Mouse (Mus musculus): ENCODE results near the gene Tnfrsf9. TPM values are rescaled to one million over a fixed set of nuclear protein-coding genes. Genes with fewer than 3 reads are reported as not detected.

The Tnfrsf9 gene
- polyA plus RNA-seq, 1 experiment from 2014 or later, result 0.36 TPM

GRCm38 (mm10) chr4:150917336-150918027, 3.1 kb downstream of the Tnfrsf9 start:
- no peak overlapping the region for H3K9ac ChIP-seq (ENCODE audit: low read depth, low read length)
- H3K4me3 ChIP-seq (ENCODE audit: low read length), result no peak overlapping the region
- 66% methylated on average over 8 of the region's 8 CpGs for WGBS
- H3K27ac ChIP-seq (ENCODE audit: low read depth, low read length), result no peak overlapping the region
- no peak overlapping the region for H3K4me2 ChIP-seq (ENCODE audit: low read length)
- no peak for ATAC-seq
- no peaks in the 10 kb centered on the region for H3K9me3 ChIP-seq (ENCODE audit: control insufficient read depth, low read length)
- H3K4me1 ChIP-seq (ENCODE audit: control insufficient read depth, insufficient read depth, low read depth, low read length), result peaks cover 14% of the 10 kb centered on the region
- H3K27me3 ChIP-seq (replicated peaks; ENCODE audit: control insufficient read depth, insufficient read depth, low read length), result no peaks in the 10 kb centered on the region
- no peaks in the 10 kb centered on the region for H3K36me3 ChIP-seq (ENCODE audit: control insufficient read depth, insufficient read depth, low read length)

GRCm38 (mm10) chr4:150921206-150921605, 6.8 kb downstream of the Tnfrsf9 start:
- no peak overlapping the region for H3K4me2 ChIP-seq (ENCODE audit: low read length)
- WGBS, result 85% methylated on average over 8 of the region's 8 CpGs
- H3K4me3 ChIP-seq (ENCODE audit: low read length), result no peak overlapping the region
- no peaks in the 10 kb centered on the region for H3K36me3 ChIP-seq (ENCODE audit: control insufficient read depth, insufficient read depth, low read length)
- H3K9ac ChIP-seq (ENCODE audit: low read depth, low read length), result no peak overlapping the region
- H3K27me3 ChIP-seq (replicated peaks; ENCODE audit: control insufficient read depth, insufficient read depth, low read length), result no peaks in the 10 kb centered on the region
- H3K27ac ChIP-seq (ENCODE audit: low read depth, low read length), result no peak overlapping the region
- H3K9me3 ChIP-seq (ENCODE audit: control insufficient read depth, low read length), result no peaks in the 10 kb centered on the region
- no peak for ATAC-seq
- H3K4me1 ChIP-seq (ENCODE audit: control insufficient read depth, insufficient read depth, low read depth, low read length), result no peaks in the 10 kb centered on the region

GRCm38 (mm10) chr4:150924308-150924707, 9.9 kb downstream of the Tnfrsf9 start:
- Histone ChIP-seq H3K36me3 (ENCODE audit: control insufficient read depth, insufficient read depth, low read length) (no peaks in the 10 kb centered on the region), H3K4me1 (ENCODE audit: control insufficient read depth, insufficient read depth, low read depth, low read length) (no peaks in the 10 kb centered on the region), H3K4me3 (ENCODE audit: low read length) (no peak overlapping the region), H3K27me3 (replicated peaks; ENCODE audit: control insufficient read depth, insufficient read depth, low read length) (no peaks in the 10 kb centered on the region), H3K9ac (ENCODE audit: low read depth, low read length) (no peak overlapping the region), H3K27ac (ENCODE audit: low read depth, low read length) (no peak overlapping the region), H3K4me2 (ENCODE audit: low read length) (no peak overlapping the region), H3K9me3 (ENCODE audit: control insufficient read depth, low read length) (no peaks in the 10 kb centered on the region)
- no peak for ATAC-seq
- WGBS, result 85% methylated on average over 13 of the region's 13 CpGs

- Histone ChIP-seq H3K27me3 (replicated peaks; ENCODE audit: control insufficient read depth, insufficient read depth, low read length) (no peaks in the 10 kb centered on the region), H3K36me3 (ENCODE audit: control insufficient read depth, insufficient read depth, low read length) (no peaks in the 10 kb centered on the region), H3K4me1 (ENCODE audit: control insufficient read depth, insufficient read depth, low read depth, low read length) (no peaks in the 10 kb centered on the region), H3K4me2 (ENCODE audit: low read length) (no peak overlapping the region), H3K27ac (ENCODE audit: low read depth, low read length) (no peak overlapping the region), H3K9me3 (ENCODE audit: control insufficient read depth, low read length) (no peaks in the 10 kb centered on the region), H3K9ac (ENCODE audit: low read depth, low read length) (no peak overlapping the region), H3K4me3 (ENCODE audit: low read length) (no peak overlapping the region)
- 90% methylated on average over 6 of the region's 6 CpGs for WGBS
- no peak for ATAC-seq
These were observed 10.6 kb downstream of the Tnfrsf9 start for GRCm38 (mm10) chr4:150924936-150925335.

- H3K4me2 ChIP-seq (ENCODE audit: low read length), result no peak overlapping the region
- no peaks in the 10 kb centered on the region for H3K4me1 ChIP-seq (ENCODE audit: control insufficient read depth, insufficient read depth, low read depth, low read length)
- 51% methylated on average over 5 of the region's 5 CpGs for WGBS
- no peak for ATAC-seq
- H3K27ac ChIP-seq (ENCODE audit: low read depth, low read length), result no peak overlapping the region
- H3K4me3 ChIP-seq (ENCODE audit: low read length), result no peak overlapping the region
- H3K36me3 ChIP-seq (ENCODE audit: control insufficient read depth, insufficient read depth, low read length), result no peaks in the 10 kb centered on the region
- H3K27me3 ChIP-seq (replicated peaks; ENCODE audit: control insufficient read depth, insufficient read depth, low read length), result no peaks in the 10 kb centered on the region
- no peaks in the 10 kb centered on the region for H3K9me3 ChIP-seq (ENCODE audit: control insufficient read depth, low read length)
- H3K9ac ChIP-seq (ENCODE audit: low read depth, low read length), result no peak overlapping the region
These were observed 11.6 kb downstream of the Tnfrsf9 start for GRCm38 (mm10) chr4:150925923-150926322.

GRCm38 (mm10) chr4:150926924-150927705, 12.8 kb downstream of the Tnfrsf9 start:
- no peak overlapping the region for H3K9ac ChIP-seq (ENCODE audit: low read depth, low read length)
- H3K4me3 ChIP-seq (ENCODE audit: low read length), result no peak overlapping the region
- ATAC-seq, result no peak
- no peak overlapping the region for H3K4me2 ChIP-seq (ENCODE audit: low read length)
- no peaks in the 10 kb centered on the region for H3K27me3 ChIP-seq (replicated peaks; ENCODE audit: control insufficient read depth, insufficient read depth, low read length)
- H3K9me3 ChIP-seq (ENCODE audit: control insufficient read depth, low read length), result no peaks in the 10 kb centered on the region
- H3K27ac ChIP-seq (ENCODE audit: low read depth, low read length), result no peak overlapping the region
- 49% methylated on average over 13 of the region's 14 CpGs for WGBS
- H3K36me3 ChIP-seq (ENCODE audit: control insufficient read depth, insufficient read depth, low read length), result no peaks in the 10 kb centered on the region
- H3K4me1 ChIP-seq (ENCODE audit: control insufficient read depth, insufficient read depth, low read depth, low read length), result no peaks in the 10 kb centered on the region

- Histone ChIP-seq H3K4me1 (ENCODE audit: control insufficient read depth, insufficient read depth, low read depth, low read length) (no peaks in the 10 kb centered on the region), H3K27me3 (replicated peaks; ENCODE audit: control insufficient read depth, insufficient read depth, low read length) (no peaks in the 10 kb centered on the region), H3K4me2 (ENCODE audit: low read length) (no peak overlapping the region), H3K4me3 (ENCODE audit: low read length) (no peak overlapping the region), H3K27ac (ENCODE audit: low read depth, low read length) (no peak overlapping the region), H3K36me3 (ENCODE audit: control insufficient read depth, insufficient read depth, low read length) (no peaks in the 10 kb centered on the region), H3K9me3 (ENCODE audit: control insufficient read depth, low read length) (no peaks in the 10 kb centered on the region), H3K9ac (ENCODE audit: low read depth, low read length) (no peak overlapping the region)
- WGBS, result 63% methylated on average over 10 of the region's 10 CpGs
- ATAC-seq, result no peak
These were observed 13.4 kb downstream of the Tnfrsf9 start for GRCm38 (mm10) chr4:150927789-150928188.

GRCm38 (mm10) chr4:150933503-150933902, 19.1 kb downstream of the Tnfrsf9 start:
- Histone ChIP-seq H3K9me3 (ENCODE audit: control insufficient read depth, low read length) (no peaks in the 10 kb centered on the region), H3K27me3 (replicated peaks; ENCODE audit: control insufficient read depth, insufficient read depth, low read length) (no peaks in the 10 kb centered on the region), H3K9ac (ENCODE audit: low read depth, low read length) (no peak overlapping the region), H3K4me2 (ENCODE audit: low read length) (no peak overlapping the region), H3K4me1 (ENCODE audit: control insufficient read depth, insufficient read depth, low read depth, low read length) (no peaks in the 10 kb centered on the region), H3K4me3 (ENCODE audit: low read length) (no peak overlapping the region), H3K36me3 (ENCODE audit: control insufficient read depth, insufficient read depth, low read length) (no peaks in the 10 kb centered on the region), H3K27ac (ENCODE audit: low read depth, low read length) (no peak overlapping the region)
- no peak for ATAC-seq
- 88% methylated on average over 1 of the region's 1 CpGs for WGBS

- H3K9me3 ChIP-seq (ENCODE audit: control insufficient read depth, low read length), result no peaks in the 10 kb centered on the region
- no peak overlapping the region for H3K4me3 ChIP-seq (ENCODE audit: low read length)
- peak overlapping the region; percentile 36 for H3K4me2 ChIP-seq (ENCODE audit: low read length)
- 88% methylated on average over 16 of the region's 16 CpGs for WGBS
- no peak overlapping the region; the same call in 1 of the 2 replicates for H3K9ac ChIP-seq (ENCODE audit: low read depth, low read length)
- no peaks in the 10 kb centered on the region for H3K4me1 ChIP-seq (ENCODE audit: control insufficient read depth, insufficient read depth, low read depth, low read length)
- no peak for ATAC-seq
- no peaks in the 10 kb centered on the region for H3K36me3 ChIP-seq (ENCODE audit: control insufficient read depth, insufficient read depth, low read length)
- H3K27me3 ChIP-seq (replicated peaks; ENCODE audit: control insufficient read depth, insufficient read depth, low read length), result no peaks in the 10 kb centered on the region
- H3K27ac ChIP-seq (ENCODE audit: low read depth, low read length), result no peak overlapping the region
These were observed 23.1 kb downstream of the Tnfrsf9 start for GRCm38 (mm10) chr4:150937293-150938062.

Data from hindbrain, embryonic 16.5 days (tissue).